Mouse (Mus musculus) liver, embryonic 14.5 days (tissue): ENCODE data around the gene Tmem209.

Source experiments
- CTCF ChIP-seq: IDR thresholded peaks from 2 replicates; pipeline ENCODE4 v1.5.1; 2016; ENCODE audit warnings: antibody characterized with exemption, low read depth, control low read depth
- EP300 ChIP-seq: IDR thresholded peaks from 2 replicates; pipeline ENCODE4 v1.6.1; 2016; ENCODE audit warnings: antibody characterized with exemption, low read depth

- TF ChIP-seq CTCF (no peak), EP300 (no peak)
Measured at GRCm38 (mm10) chr6:30432461-30433192, 77.0 kb downstream of the Tmem209 start.
